8 mouse cellular contexts compared by ENCODE assay signal in genomic region chr7:16426129-16426729, GRCm38 (mm10). TPM values are rescaled to one million over a fixed set of nuclear protein-coding genes. Genes with fewer than 3 reads are reported as not detected.
DNase-seq lines count a peak whose midpoint lies in the region; ATAC-seq and TF ChIP-seq lines count a peak whose summit lies in the region.

No protein-coding gene starts in this region.

- H3K9me3 ChIP-seq in ES-Bruce4 (replicated peaks; ENCODE audit: control insufficient read depth, insufficient read depth, low read length, poor library complexity, severe bottlenecking), result no peaks in the 10 kb centered on the region
- no peaks in the 10 kb centered on the region for H3K9me3 ChIP-seq in forebrain, embryonic 16.5 days (ENCODE audit: control insufficient read depth, low read length)
- H3K9me3 ChIP-seq in hindbrain, embryonic 11.5 days (ENCODE audit: control insufficient read depth, low read length), result no peaks in the 10 kb centered on the region

- TF ChIP-seq EP300 in ES-Bruce4 (IDR thresholded peaks at IDR 0.05; ENCODE audit: insufficient read depth, low read depth, low read length), result no peak

- ATAC-seq in forebrain, embryonic 16.5 days, result peak; percentile 72
- peak; percentile 72 for ATAC-seq in hindbrain, embryonic 11.5 days (ENCODE audit: low FRiP score)

- H3K36me3 ChIP-seq in ES-Bruce4 (ENCODE audit: control insufficient read depth, insufficient read depth, low read length, poor library complexity, severe bottlenecking), result peaks cover 69% of the 10 kb centered on the region
- peaks cover 65% of the 10 kb centered on the region for H3K36me3 ChIP-seq in forebrain, embryonic 16.5 days (ENCODE audit: control insufficient read depth, insufficient read depth)
- peaks cover 34% of the 10 kb centered on the region for H3K36me3 ChIP-seq in hindbrain, embryonic 11.5 days (ENCODE audit: control insufficient read depth, insufficient read depth, low read length)

- TF ChIP-seq CTCF in ES-Bruce4 (IDR thresholded peaks at IDR 0.05; ENCODE audit: low read depth, low read length), result peak; percentile 71

- H3K4me3 ChIP-seq in ES-Bruce4 (ENCODE audit: low read depth, low read length), result no peak overlapping the region
- no peak overlapping the region for H3K4me3 ChIP-seq in forebrain, embryonic 16.5 days (replicated peaks; ENCODE audit: low read length)
- no peak overlapping the region for H3K4me3 ChIP-seq in hindbrain, embryonic 11.5 days (ENCODE audit: low read depth, low read length)

- H3K27ac ChIP-seq in ES-Bruce4 (ENCODE audit: insufficient read depth, low read length), result no peak overlapping the region
- H3K27ac ChIP-seq in forebrain, embryonic 16.5 days (ENCODE audit: low read length), result no peak overlapping the region
- H3K27ac ChIP-seq in hindbrain, embryonic 11.5 days (ENCODE audit: low read depth, low read length), result no peak overlapping the region

- no peak overlapping the region for H3K4me2 ChIP-seq in forebrain, embryonic 16.5 days (ENCODE audit: low read length)
- no peak overlapping the region for H3K4me2 ChIP-seq in hindbrain, embryonic 11.5 days (replicated peaks; ENCODE audit: low read depth, low read length)

- H3K27me3 ChIP-seq in ES-Bruce4 (ENCODE audit: control insufficient read depth, insufficient read depth, low read length, poor library complexity, severe bottlenecking), result no peaks in the 10 kb centered on the region
- no peaks in the 10 kb centered on the region for H3K27me3 ChIP-seq in forebrain, embryonic 16.5 days (replicated peaks; ENCODE audit: control insufficient read depth, insufficient read depth, low read length)
- no peaks in the 10 kb centered on the region for H3K27me3 ChIP-seq in hindbrain, embryonic 11.5 days (ENCODE audit: control insufficient read depth, insufficient read depth, low read length)

- no peaks in the 10 kb centered on the region for H3K4me1 ChIP-seq in ES-Bruce4 (ENCODE audit: control insufficient read depth, insufficient read depth, low read length)
- H3K4me1 ChIP-seq in forebrain, embryonic 16.5 days (replicated peaks; ENCODE audit: control insufficient read depth, insufficient read depth, low read length), result no peaks in the 10 kb centered on the region
- H3K4me1 ChIP-seq in hindbrain, embryonic 11.5 days (replicated peaks; ENCODE audit: control insufficient read depth, insufficient read depth, low read length), result no peaks in the 10 kb centered on the region

- TF ChIP-seq POLR2A in ES-Bruce4 (IDR thresholded peaks at IDR 0.05; ENCODE audit: insufficient read depth, low read length), result no peak

- no peak overlapping the region for H3K9ac ChIP-seq in ES-Bruce4 (ENCODE audit: low read depth, poor library complexity, severe bottlenecking)
- H3K9ac ChIP-seq in forebrain, embryonic 16.5 days (replicated peaks; ENCODE audit: low read depth, low read length), result no peak overlapping the region
- H3K9ac ChIP-seq in hindbrain, embryonic 11.5 days (ENCODE audit: low read depth, low read length), result no peak overlapping the region

- WGBS in forebrain, embryonic 16.5 days, result 58% methylated on average over 4 of the region's 4 CpGs
- WGBS in hindbrain, embryonic 11.5 days, result 55% methylated on average over 4 of the region's 4 CpGs

- DNase-seq in cerebellum, adult 11 months, result peak; percentile 73
- DNase-seq in hindbrain, embryonic 11.5 days (ENCODE audit: low spot score), result peak; percentile 81
- DNase-seq in layer of hippocampus, postnatal 25 days (ENCODE audit: extremely low spot score in 1 of 2, low spot score in 1 of 2), result peak; percentile 58 to 78
- DNase-seq in lung, postnatal 14 days, result peak; percentile 92
- DNase-seq in retina, postnatal 1 day, result peak; percentile 82
- DNase-seq in thymus, postnatal 36 days, result peak; percentile 68 to 72

RNA-seq across cellular contexts. Expression of gene Zc3h4, which starts 25.5 kb away (rescaled TPM):
- 48.3 and 51.2 TPM in 2 replicates for polyA plus RNA-seq in ES-Bruce4 (2011; ENCODE audit: insufficient read depth, insufficient read length, low read depth, missing spikeins)
- 18.6 and 19.3 TPM in 2 replicates for polyA plus RNA-seq in forebrain, embryonic 16.5 days (2015; fragmentation: Nextera tagmentation; extraction: Ambion mirVana)
- polyA plus RNA-seq in hindbrain, embryonic 11.5 days (2014; fragmentation: Nextera tagmentation; extraction: Ambion mirVana), result 15.7 and 20.7 TPM in 2 replicates
- 10 to 100 TPM; 54.0 to 59.3 TPM for total RNA-seq in layer of hippocampus, postnatal 25 days (2021)

RNA-seq across cellular contexts. Expression of gene Tmem160, which starts 26.4 kb away (rescaled TPM):
- 24.3 and 25.4 TPM in 2 replicates for polyA plus RNA-seq in ES-Bruce4 (2011; ENCODE audit: insufficient read depth, insufficient read length, low read depth, missing spikeins)
- 65.1 and 66.7 TPM in 2 replicates for polyA plus RNA-seq in forebrain, embryonic 16.5 days (2015; fragmentation: Nextera tagmentation; extraction: Ambion mirVana)
- 51.4 and 56.5 TPM in 2 replicates for polyA plus RNA-seq in hindbrain, embryonic 11.5 days (2014; fragmentation: Nextera tagmentation; extraction: Ambion mirVana)
- total RNA-seq in layer of hippocampus, postnatal 25 days (2021), result 10 to 100 TPM; 62.5 to 81.2 TPM

RNA-seq across cellular contexts. Expression of gene Sae1, which starts 38.6 kb away (rescaled TPM):
- polyA plus RNA-seq in ES-Bruce4 (2011; ENCODE audit: insufficient read depth, insufficient read length, low read depth, missing spikeins), result 256 and 263 TPM in 2 replicates
- 297 and 304 TPM in 2 replicates for polyA plus RNA-seq in forebrain, embryonic 16.5 days (2015; fragmentation: Nextera tagmentation; extraction: Ambion mirVana)
- polyA plus RNA-seq in hindbrain, embryonic 11.5 days (2014; fragmentation: Nextera tagmentation; extraction: Ambion mirVana), result 339 and 377 TPM in 2 replicates
- 100 to 1,000 TPM in 1 of 2 experiments, 10 to 100 TPM in 1; 90.9 to 105 TPM for total RNA-seq in layer of hippocampus, postnatal 25 days (2021)

RNA-seq across cellular contexts. Expression of gene Npas1, which starts 51.3 kb away (rescaled TPM):
- 0.27 and 0.70 TPM in 2 replicates for polyA plus RNA-seq in ES-Bruce4 (2011; ENCODE audit: insufficient read depth, insufficient read length, low read depth, missing spikeins)
- polyA plus RNA-seq in forebrain, embryonic 16.5 days (2015; fragmentation: Nextera tagmentation; extraction: Ambion mirVana), result 7.6 and 8.2 TPM in 2 replicates
- 0.14 and 0.34 TPM in 2 replicates for polyA plus RNA-seq in hindbrain, embryonic 11.5 days (2014; fragmentation: Nextera tagmentation; extraction: Ambion mirVana)
- total RNA-seq in layer of hippocampus, postnatal 25 days (2021), result 10 to 100 TPM; 18.8 to 19.8 TPM
